Mouse (Mus musculus): ENCODE measurements at regions not wholly inside any gene's neighbourhood (a gene's known extent, or its start where the extent isn't known, plus 50 kb on each side); places are given as distances from the start of the nearest gene placed in this dataset. TPM values are rescaled to one million over a fixed set of nuclear protein-coding genes. Genes with fewer than 3 reads are reported as not detected.

- no peaks in the 10 kb centered on the region for H3K4me1 ChIP-seq (replicated peaks; ENCODE audit: control insufficient read depth, insufficient read depth, low read length)
Observed at GRCm38 (mm10) chr4:137110276-137110675, 61.7 kb upstream of the Zbtb40 start.

GRCm38 (mm10) chr4:137104447-137105044 lies 55.9 kb upstream of the Zbtb40 start:
- DNase-seq (ENCODE audit: low spot score) = no peak

More at GRCm38 (mm10) chr4:137110276-137110675, 61.7 kb upstream of the Zbtb40 start:
- Histone ChIP-seq H3K27ac (ENCODE audit: low read depth) (no peak overlapping the region), H3K9ac (ENCODE audit: low read length) (no peak overlapping the region), H3K4me3 (ENCODE audit: low read depth, low read length) (no peak overlapping the region), H3K36me3 (ENCODE audit: control insufficient read depth, insufficient read depth, low read length) (no peaks in the 10 kb centered on the region), H3K9me3 (ENCODE audit: control insufficient read depth, low read length) (no peaks in the 10 kb centered on the region), H3K27me3 (replicated peaks; ENCODE audit: control insufficient read depth, insufficient read depth, low read length) (no peaks in the 10 kb centered on the region), H3K4me2 (ENCODE audit: low read length) (no peak overlapping the region)
- no peak for ATAC-seq (replicated peaks; ENCODE audit: low FRiP score, low TSS enrichment, low read depth)
- DNase-seq (ENCODE audit: low spot score) = no peak
- WGBS = 71% methylated on average over 10 of the region's 10 CpGs

DNA sequence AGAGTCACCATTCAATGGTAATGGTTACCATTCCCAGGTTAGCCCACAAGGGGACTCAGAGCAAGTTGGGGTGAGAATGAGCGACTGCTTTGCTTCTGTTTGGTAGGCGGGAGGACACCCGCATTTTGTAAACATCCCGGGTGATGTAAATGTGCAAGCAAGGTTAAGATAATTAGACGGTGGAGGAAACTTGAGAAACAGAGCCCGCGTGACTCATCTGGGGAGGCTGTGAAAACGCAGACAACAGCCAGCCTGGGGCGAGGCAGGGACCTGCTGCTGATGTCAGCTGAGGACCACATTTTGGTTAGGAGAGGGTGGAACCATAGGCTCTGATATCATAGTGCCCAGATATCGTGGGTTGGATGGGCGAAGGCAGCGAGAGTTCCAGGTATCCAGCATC lies 52.6 kb upstream of the Zbtb40 start:
- no peaks in the 10 kb centered on the region for H3K9me3 ChIP-seq (ENCODE audit: control insufficient read depth, low read length)
- DNase-seq (ENCODE audit: low spot score) = no peak
- H3K9ac ChIP-seq (ENCODE audit: low read length) = no peak overlapping the region
- H3K27ac ChIP-seq (ENCODE audit: low read depth) = no peak overlapping the region
- no peaks in the 10 kb centered on the region for H3K27me3 ChIP-seq (replicated peaks; ENCODE audit: control insufficient read depth, insufficient read depth, low read length)
- no peak for ATAC-seq (replicated peaks; ENCODE audit: low FRiP score, low TSS enrichment, low read depth)
- H3K36me3 ChIP-seq (ENCODE audit: control insufficient read depth, insufficient read depth, low read length) = no peaks in the 10 kb centered on the region
- H3K4me3 ChIP-seq (ENCODE audit: low read depth, low read length) = no peak overlapping the region
- no peak overlapping the region for H3K4me2 ChIP-seq (ENCODE audit: low read length)
- WGBS = 73% methylated on average over 12 of the region's 12 CpGs
- no peaks in the 10 kb centered on the region for H3K4me1 ChIP-seq (replicated peaks; ENCODE audit: control insufficient read depth, insufficient read depth, low read length)

More at GRCm38 (mm10) chr4:137104447-137105044, 55.9 kb upstream of the Zbtb40 start:
- Histone ChIP-seq H3K4me2 (ENCODE audit: low read length) (no peak overlapping the region), H3K27ac (ENCODE audit: low read depth) (no peak overlapping the region), H3K9ac (ENCODE audit: low read length) (no peak overlapping the region), H3K27me3 (replicated peaks; ENCODE audit: control insufficient read depth, insufficient read depth, low read length) (no peaks in the 10 kb centered on the region), H3K4me3 (ENCODE audit: low read depth, low read length) (no peak overlapping the region), H3K36me3 (ENCODE audit: control insufficient read depth, insufficient read depth, low read length) (no peaks in the 10 kb centered on the region), H3K9me3 (ENCODE audit: control insufficient read depth, low read length) (no peaks in the 10 kb centered on the region), H3K4me1 (replicated peaks; ENCODE audit: control insufficient read depth, insufficient read depth, low read length) (no peaks in the 10 kb centered on the region)
- ATAC-seq (replicated peaks; ENCODE audit: low FRiP score, low TSS enrichment, low read depth) = no peak
- WGBS = 79% methylated on average over 10 of the region's 10 CpGs

GRCm38 (mm10) chr4:137100756-137101155 lies 52.2 kb upstream of the Zbtb40 start:
- no peak overlapping the region for H3K9ac ChIP-seq (ENCODE audit: low read length)
- ATAC-seq (replicated peaks; ENCODE audit: low FRiP score, low TSS enrichment, low read depth) = no peak
- no peaks in the 10 kb centered on the region for H3K9me3 ChIP-seq (ENCODE audit: control insufficient read depth, low read length)
- no peaks in the 10 kb centered on the region for H3K4me1 ChIP-seq (replicated peaks; ENCODE audit: control insufficient read depth, insufficient read depth, low read length)
- WGBS = 94% methylated on average over 4 of the region's 4 CpGs
- H3K4me2 ChIP-seq (ENCODE audit: low read length) = no peak overlapping the region
- no peak overlapping the region for H3K27ac ChIP-seq (ENCODE audit: low read depth)
- no peaks in the 10 kb centered on the region for H3K36me3 ChIP-seq (ENCODE audit: control insufficient read depth, insufficient read depth, low read length)
- no peaks in the 10 kb centered on the region for H3K27me3 ChIP-seq (replicated peaks; ENCODE audit: control insufficient read depth, insufficient read depth, low read length)
- no peak for DNase-seq (ENCODE audit: low spot score)
- no peak overlapping the region for H3K4me3 ChIP-seq (ENCODE audit: low read depth, low read length)

Small RNAs in the stretch of these regions (microRNA-seq; reads per million reads assigned to microRNA genes)
- gene Gm23263 (not detected), gene Gm25399 (not detected)
